Mouse (Mus musculus) kidney, embryonic 15.5 days (tissue): Measurements from ENCODE around the gene Rasa4. TPM values are rescaled to one million over a fixed set of nuclear protein-coding genes. Genes with fewer than 3 reads are reported as not detected.
"Not testable (repeated sequence)": the region's sequence is repeated elsewhere in the genome, so short reads cannot be mapped to it uniquely, and the experiment has no call there.

ENCODE experiments used
- ATAC-seq: fragments of 200-750 bp; cut with Nextera tagmentation; replicated peaks from 2 replicates; pipeline ENCODE4 v1.8.0; 2017; ENCODE audit warnings: moderate TSS enrichment; ENCODE audit not compliant: low FRiP score
- H3K27ac ChIP-seq: fragments of 300-500 bp; sonication (generic); 2 replicates; pipeline ENCODE4 v1.5.1; 2015; ENCODE audit warnings: mild to moderate bottlenecking, inconsistent platforms
- H3K27me3 ChIP-seq: fragments of 300-500 bp; sonication (generic); 2 replicates; pipeline ENCODE4 v1.6.1; 2015; ENCODE audit warnings: inconsistent platforms
- H3K36me3 ChIP-seq: fragments of 300-500 bp; sonication (generic); 2 replicates; pipeline ENCODE4 v1.6.1; 2015; ENCODE audit warnings: inconsistent platforms
- H3K4me1 ChIP-seq: fragments of 300-500 bp; sonication (generic); 2 replicates; pipeline ENCODE4 v1.6.1; 2015; ENCODE audit warnings: inconsistent platforms
- H3K4me2 ChIP-seq: fragments of 300-500 bp; sonication (generic); 2 replicates; pipeline ENCODE4 v1.6.1; 2015; ENCODE audit warnings: moderate library complexity, mild to moderate bottlenecking, inconsistent platforms
- H3K4me3 ChIP-seq: fragments of 300-500 bp; sonication (generic); replicated peaks from 2 replicates; pipeline ENCODE4 v1.5.1; 2015; ENCODE audit warnings: mild to moderate bottlenecking, inconsistent platforms
- H3K9ac ChIP-seq: fragments of 300-500 bp; sonication (generic); 2 replicates; pipeline ENCODE4 v1.6.1; 2015; ENCODE audit warnings: mild to moderate bottlenecking, inconsistent platforms
- H3K9me3 ChIP-seq: fragments of 300-500 bp; sonication (generic); replicated peaks from 2 replicates; pipeline ENCODE4 v1.6.1; 2016; ENCODE audit warnings: inconsistent platforms
- WGBS: fragments of 180-500 bp; shearing (Covaris S2); methylation state at CpG from one replicate; pipeline ENCODE4 v1.1.7; 2015; ENCODE audit warnings: mixed read lengths; 5-methylcytosine and 5-hydroxymethylcytosine counted together
- polyA plus RNA-seq: library from polyadenylated mRNA; unstranded; fragments of >200 nt; fragmentation: Nextera tagmentation; extraction: Ambion mirVana; gene quantifications from 2 replicates; pipeline ENCODE4 v1.2.1, GENCODE M21; 2015

Rasa4 gene
- polyA plus RNA-seq, 1 experiment from 2014 or later: 18.5 TPM

GRCm38 (mm10) chr5:136094249-136095010, 10.7 kb downstream of the Rasa4 start:
- Histone ChIP-seq H3K9ac (no peak overlapping the region), H3K4me3 (no peak overlapping the region), H3K4me1 (no peaks in the 10 kb centered on the region), H3K36me3 (no peaks in the 10 kb centered on the region), H3K9me3 (no peaks in the 10 kb centered on the region), H3K4me2 (no peak overlapping the region), H3K27ac (no peak overlapping the region), H3K27me3 (no peaks in the 10 kb centered on the region)
- ATAC-seq: no peak
- 50% methylated on average over 8 of the region's 8 CpGs for WGBS

- Histone ChIP-seq H3K4me3 (no peak overlapping the region), H3K36me3 (no peaks in the 10 kb centered on the region), H3K9ac (no peak overlapping the region), H3K27ac (no peak overlapping the region), H3K9me3 (no peaks in the 10 kb centered on the region), H3K27me3 (no peaks in the 10 kb centered on the region), H3K4me2 (no peak overlapping the region), H3K4me1 (no peaks in the 10 kb centered on the region)
- 71% methylated on average over 7 of the region's 7 CpGs for WGBS
- no peak for ATAC-seq
Measured at GRCm38 (mm10) chr5:136095089-136095488, 11.4 kb downstream of the Rasa4 start.

- no peak for ATAC-seq
- whole genome bisulfite sequencing: 82% methylated on average over 10 of the region's 10 CpGs
- no peak overlapping the region for H3K4me3 ChIP-seq
- H3K9ac ChIP-seq: no peak overlapping the region
- no peaks in the 10 kb centered on the region for H3K36me3 ChIP-seq
- H3K4me2 ChIP-seq: no peak overlapping the region
- H3K4me1 ChIP-seq: peaks cover 9% of the 10 kb centered on the region
- peaks cover 10% of the 10 kb centered on the region; the same call in 1 of the 2 replicates for H3K27me3 ChIP-seq
- H3K27ac ChIP-seq: no peak overlapping the region
- no peaks in the 10 kb centered on the region for H3K9me3 ChIP-seq
Measured at GRCm38 (mm10) chr5:136098536-136098935, 14.8 kb downstream of the Rasa4 start.

- H3K9ac ChIP-seq: 0 out of 2 replicates have a peak overlapping the region, but pooled peaks have one; percentile 26
- peaks cover 9% of the 10 kb centered on the region for H3K4me1 ChIP-seq
- H3K27ac ChIP-seq: no peak overlapping the region
- 8% methylated on average over 41 of the region's 41 CpGs for WGBS
- no peaks in the 10 kb centered on the region for H3K9me3 ChIP-seq
- ATAC-seq: peak; percentile 84
- H3K4me2 ChIP-seq: peak overlapping the region; percentile 71
- peaks cover 8% of the 10 kb centered on the region for H3K36me3 ChIP-seq
- peak overlapping the region; percentile 39 for H3K4me3 ChIP-seq
- H3K27me3 ChIP-seq: peaks cover 10% of the 10 kb centered on the region; the same call in 1 of the 2 replicates
Measured at GRCm38 (mm10) chr5:136102099-136102820, 18.5 kb downstream of the Rasa4 start.

- Histone ChIP-seq H3K27me3 (peaks cover 10% of the 10 kb centered on the region; the same call in 1 of the 2 replicates), H3K9me3 (no peaks in the 10 kb centered on the region), H3K4me3 (no peak overlapping the region), H3K9ac (no peak overlapping the region), H3K4me2 (no peak overlapping the region), H3K4me1 (peaks cover 9% of the 10 kb centered on the region), H3K27ac (no peak overlapping the region), H3K36me3 (peaks cover 8% of the 10 kb centered on the region)
- ATAC-seq: no peak
- 88% methylated on average over 5 of the region's 5 CpGs for WGBS
Measured at GRCm38 (mm10) chr5:136104511-136104910, 20.8 kb downstream of the Rasa4 start.

- Histone ChIP-seq H3K27ac (no peak overlapping the region), H3K4me2 (no peak overlapping the region), H3K4me3 (no peak overlapping the region), H3K4me1 (no peaks in the 10 kb centered on the region), H3K36me3 (peaks cover 8% of the 10 kb centered on the region), H3K9me3 (no peaks in the 10 kb centered on the region), H3K27me3 (no peaks in the 10 kb centered on the region), H3K9ac (no peak overlapping the region)
- 54% methylated on average over 2 of the region's 2 CpGs for WGBS
- no peak for ATAC-seq
Measured at GRCm38 (mm10) chr5:136108486-136108885, 24.8 kb downstream of the Rasa4 start.

GRCm38 (mm10) chr5:136109042-136109441, 25.3 kb downstream of the Rasa4 start:
- H3K4me3 ChIP-seq: no peak overlapping the region
- peaks cover 8% of the 10 kb centered on the region for H3K36me3 ChIP-seq
- 75% methylated on average over 3 of the region's 3 CpGs for WGBS
- no peak overlapping the region for H3K9ac ChIP-seq
- no peaks in the 10 kb centered on the region for H3K27me3 ChIP-seq
- H3K4me1 ChIP-seq: no peaks in the 10 kb centered on the region
- no peak for ATAC-seq
- no peak overlapping the region for H3K4me2 ChIP-seq
- no peaks in the 10 kb centered on the region for H3K9me3 ChIP-seq
- no peak overlapping the region for H3K27ac ChIP-seq

- 46% methylated on average over 4 of the region's 4 CpGs for WGBS
- ATAC-seq, H3K27ac ChIP-seq: not testable (repeated sequence)
Measured at GRCm38 (mm10) chr5:136113546-136113945, 29.8 kb downstream of the Rasa4 start.

GRCm38 (mm10) chr5:136115891-136116783, 32.4 kb downstream of the Rasa4 start, which contains the start of gene Polr2j:
Polr2j (plus strand) TSS chr5:136116631.
- H3K27me3 ChIP-seq: no peaks in the 10 kb centered on the region
- H3K9ac ChIP-seq: peak within 1 kb of the TSS; percentile 91
- 3% methylated on average over 42 of the region's 42 CpGs for WGBS
- peaks cover 20% of the 10 kb centered on the region for H3K36me3 ChIP-seq
- peak within 1 kb of the TSS; percentile 79 for H3K27ac ChIP-seq
- ATAC-seq: peak; percentile 95
- no peaks in the 10 kb centered on the region for H3K9me3 ChIP-seq
- H3K4me1 ChIP-seq: peaks cover 26% of the 10 kb centered on the region
- H3K4me3 ChIP-seq: peak within 1 kb of the TSS; percentile 90
- peak within 1 kb of the TSS; percentile 92 for H3K4me2 ChIP-seq

More at GRCm38 (mm10) chr5:136113546-136113945, 29.8 kb downstream of the Rasa4 start:
- H3K4me2 ChIP-seq, H3K9me3 ChIP-seq, H3K27me3 ChIP-seq, H3K9ac ChIP-seq, H3K36me3 ChIP-seq, H3K4me3 ChIP-seq: not testable (repeated sequence)
- peaks cover 25% of the 10 kb centered on the region for H3K4me1 ChIP-seq

GRCm38 (mm10) chr5:136116784-136117112, 33.0 kb downstream of the Rasa4 start:
- peak; percentile 56 for ATAC-seq
- H3K27ac ChIP-seq: peak overlapping the region; percentile 79
- peaks cover 26% of the 10 kb centered on the region for H3K4me1 ChIP-seq
- H3K4me2 ChIP-seq: peak overlapping the region; percentile 92
- H3K4me3 ChIP-seq: peak overlapping the region; percentile 90
- under 1% methylated on average over 22 of the region's 22 CpGs for WGBS
- H3K9ac ChIP-seq: peak overlapping the region; percentile 91
- H3K9me3 ChIP-seq: no peaks in the 10 kb centered on the region
- H3K27me3 ChIP-seq: no peaks in the 10 kb centered on the region
- peaks cover 26% of the 10 kb centered on the region for H3K36me3 ChIP-seq

GRCm38 (mm10) chr5:136122165-136122564, 38.4 kb downstream of the Rasa4 start:
- 83% methylated on average over 10 of the region's 10 CpGs for WGBS
- no peak for ATAC-seq
- H3K9me3 ChIP-seq: no peaks in the 10 kb centered on the region
- peaks cover 15% of the 10 kb centered on the region for H3K4me1 ChIP-seq
- H3K9ac ChIP-seq: no peak overlapping the region
- H3K4me3 ChIP-seq: no peak overlapping the region
- H3K27ac ChIP-seq: no peak overlapping the region
- peaks cover 79% of the 10 kb centered on the region for H3K36me3 ChIP-seq
- H3K4me2 ChIP-seq: no peak overlapping the region
- no peaks in the 10 kb centered on the region for H3K27me3 ChIP-seq
